Mouse (Mus musculus) macrophage (primary cell): ENCODE data around the gene Camta1. TPM values are rescaled to one million over a fixed set of nuclear protein-coding genes. Genes with fewer than 3 reads are reported as not detected.

Experiments used
- H3K27ac ChIP-seq: fragments of 350-480 bp; formaldehyde crosslinking; 2 replicates; pipeline ENCODE4 v1.9.0; 2021
- H3K36me3 ChIP-seq: fragments of 350-480 bp; formaldehyde crosslinking; 2 replicates; pipeline ENCODE4 v1.9.0; 2021; ENCODE audit errors: inconsistent target
- H3K4me3 ChIP-seq: fragments of 350-480 bp; formaldehyde crosslinking; 2 replicates; pipeline ENCODE4 v1.9.0; 2021; ENCODE audit errors: inconsistent target
- H3K79me2 ChIP-seq: fragments of 350-480 bp; formaldehyde crosslinking; 2 replicates; pipeline ENCODE4 v1.9.0; 2021; ENCODE audit errors: inconsistent target
- WGBS: methylation state at CpG from one replicate; pipeline ENCODE4 v1.1.7; 2026; ENCODE audit warnings: inconsistent platforms; ENCODE audit not compliant: missing documents; 5-methylcytosine and 5-hydroxymethylcytosine counted together
- polyA plus RNA-seq: library from polyadenylated mRNA; stranded (reverse); fragments of 250-400 nt; gene quantifications from 3 replicates; pipeline ENCODE4 v1.2.4, GENCODE M21; 2018; ENCODE audit warnings: inconsistent platforms

Gene Camta1
- polyA plus RNA-seq, 1 experiment from 2014 or later: 8.7 TPM

DNA sequence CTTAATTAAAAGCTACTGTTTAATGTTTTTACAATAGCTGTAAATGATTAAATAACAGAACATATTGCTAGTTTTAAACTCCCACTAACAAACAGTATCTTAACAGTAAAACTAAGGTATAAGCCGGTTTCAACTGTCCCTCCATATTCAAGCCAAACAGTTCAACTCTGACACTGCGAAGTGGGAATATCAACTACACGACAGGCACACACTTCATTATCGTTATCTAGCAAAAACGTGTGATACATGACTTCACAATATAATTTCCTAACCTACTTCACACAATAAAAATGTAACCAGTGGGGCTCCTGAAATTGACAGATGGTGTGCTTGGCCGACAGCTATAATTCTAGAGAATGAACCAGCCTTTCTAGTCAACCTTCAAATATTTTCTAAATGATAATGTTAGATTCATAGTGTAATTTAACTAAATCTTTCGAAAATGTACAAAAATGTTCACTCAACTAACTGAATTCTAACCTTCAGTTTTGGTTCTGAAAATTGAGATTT lies 27.7 kb downstream of the Camta1 start:
- no peaks in the 10 kb centered on the region for H3K36me3 ChIP-seq
- H3K27ac ChIP-seq: no peak overlapping the region
- H3K4me3 ChIP-seq: no peak overlapping the region
- peaks cover 58% of the 10 kb centered on the region for H3K79me2 ChIP-seq
- WGBS: 94% methylated on average over 7 of the region's 7 CpGs

DNA sequence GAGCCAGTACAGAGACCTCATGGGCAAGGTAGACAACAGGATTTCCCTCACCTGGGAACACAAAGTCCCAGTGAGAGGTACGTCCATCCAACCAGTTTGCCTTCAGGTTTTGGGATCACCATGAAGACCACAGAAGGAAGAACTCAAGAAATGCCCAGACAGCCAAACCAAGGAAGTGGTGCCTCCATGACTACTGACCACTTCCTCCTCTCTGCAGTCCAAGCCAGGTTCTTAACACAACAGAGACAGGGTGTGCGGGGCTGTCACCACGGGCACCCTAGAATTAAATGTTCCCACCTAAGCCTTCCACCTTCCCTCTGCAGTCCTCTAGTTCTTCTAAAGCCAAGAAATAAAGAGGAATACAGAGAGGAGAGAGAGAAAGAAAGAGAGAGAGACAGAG lies 33.8 kb downstream of the Camta1 start:
- Histone ChIP-seq H3K79me2 (peaks cover 46% of the 10 kb centered on the region; the same call in 1 of the 2 replicates), H3K27ac (peak overlapping the region; percentile 3), H3K4me3 (no peak overlapping the region), H3K36me3 (no peaks in the 10 kb centered on the region)
- WGBS: 6% methylated on average over 3 of the region's 3 CpGs

DNA sequence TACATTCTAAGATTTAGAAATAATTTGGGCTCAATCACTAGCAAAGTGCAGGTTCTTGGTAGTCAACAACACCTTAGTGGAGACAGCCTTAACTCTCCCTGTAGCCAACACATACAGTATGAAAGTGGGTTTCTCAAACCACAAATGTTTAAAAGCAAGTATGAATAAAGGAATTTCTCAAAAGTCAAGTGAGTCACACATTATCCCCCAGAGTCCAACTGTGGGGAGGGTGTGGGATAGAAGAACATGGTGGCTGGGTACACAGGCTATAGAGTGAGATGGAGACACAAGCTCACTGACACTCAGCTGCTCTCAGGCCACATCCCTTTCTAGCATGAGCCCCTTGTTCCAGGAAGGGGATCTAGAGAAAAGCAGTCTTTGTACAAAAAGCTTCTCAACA lies 34.3 kb downstream of the Camta1 start:
- Histone ChIP-seq H3K36me3 (no peaks in the 10 kb centered on the region), H3K27ac (peak overlapping the region; percentile 3; the same call in 1 of the 2 replicates), H3K4me3 (no peak overlapping the region), H3K79me2 (peaks cover 50% of the 10 kb centered on the region; the same call in 1 of the 2 replicates)

DNA sequence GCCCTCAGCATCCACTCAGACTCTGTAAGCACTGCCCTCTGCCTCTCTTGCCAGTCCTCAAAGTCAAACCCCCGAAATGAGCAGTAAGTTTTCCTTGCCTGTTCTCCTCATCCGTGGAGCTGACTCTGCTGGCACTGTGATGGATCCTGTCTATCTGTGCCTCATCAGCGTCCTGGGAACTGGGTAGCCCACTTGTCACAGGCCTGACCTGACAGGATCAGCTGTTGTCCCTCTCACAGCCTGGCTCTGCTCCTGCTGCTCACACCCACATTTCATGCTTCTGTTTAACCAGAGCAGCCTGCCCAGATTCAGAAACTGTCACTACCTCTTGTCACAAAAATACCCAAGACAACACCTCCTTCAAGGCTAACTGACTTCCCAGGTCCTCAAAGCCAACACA lies 37.7 kb downstream of the Camta1 start:
- peaks cover 71% of the 10 kb centered on the region; the same call in 1 of the 2 replicates for H3K79me2 ChIP-seq
- no peak overlapping the region for H3K4me3 ChIP-seq
- WGBS: 94% methylated on average over 3 of the region's 3 CpGs
- H3K27ac ChIP-seq: no peak overlapping the region
- H3K36me3 ChIP-seq: no peaks in the 10 kb centered on the region

DNA sequence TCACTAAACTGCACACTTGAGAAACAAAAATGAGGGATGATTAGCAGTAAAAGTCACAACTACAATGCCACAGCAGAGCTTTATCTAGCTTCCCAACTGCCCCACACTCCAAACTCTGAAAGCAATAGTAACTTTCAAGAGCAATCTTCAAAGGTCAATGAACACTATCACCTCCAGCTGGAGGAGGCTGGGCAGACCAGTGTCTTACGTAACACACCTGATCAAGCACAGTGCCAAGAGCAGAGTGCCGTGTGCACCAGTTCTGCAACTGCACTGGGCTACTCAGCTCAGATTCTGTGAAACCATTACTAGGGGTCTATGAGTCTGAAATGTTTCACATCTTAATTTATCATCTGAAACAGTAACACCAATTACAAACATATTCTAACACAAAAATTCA lies 38.7 kb downstream of the Camta1 start:
- H3K36me3 ChIP-seq: no peaks in the 10 kb centered on the region
- H3K79me2 ChIP-seq: peaks cover 71% of the 10 kb centered on the region; the same call in 1 of the 2 replicates
- WGBS: 87% methylated on average over 2 of the region's 2 CpGs
- H3K4me3 ChIP-seq: no peak overlapping the region
- no peak overlapping the region for H3K27ac ChIP-seq

DNA sequence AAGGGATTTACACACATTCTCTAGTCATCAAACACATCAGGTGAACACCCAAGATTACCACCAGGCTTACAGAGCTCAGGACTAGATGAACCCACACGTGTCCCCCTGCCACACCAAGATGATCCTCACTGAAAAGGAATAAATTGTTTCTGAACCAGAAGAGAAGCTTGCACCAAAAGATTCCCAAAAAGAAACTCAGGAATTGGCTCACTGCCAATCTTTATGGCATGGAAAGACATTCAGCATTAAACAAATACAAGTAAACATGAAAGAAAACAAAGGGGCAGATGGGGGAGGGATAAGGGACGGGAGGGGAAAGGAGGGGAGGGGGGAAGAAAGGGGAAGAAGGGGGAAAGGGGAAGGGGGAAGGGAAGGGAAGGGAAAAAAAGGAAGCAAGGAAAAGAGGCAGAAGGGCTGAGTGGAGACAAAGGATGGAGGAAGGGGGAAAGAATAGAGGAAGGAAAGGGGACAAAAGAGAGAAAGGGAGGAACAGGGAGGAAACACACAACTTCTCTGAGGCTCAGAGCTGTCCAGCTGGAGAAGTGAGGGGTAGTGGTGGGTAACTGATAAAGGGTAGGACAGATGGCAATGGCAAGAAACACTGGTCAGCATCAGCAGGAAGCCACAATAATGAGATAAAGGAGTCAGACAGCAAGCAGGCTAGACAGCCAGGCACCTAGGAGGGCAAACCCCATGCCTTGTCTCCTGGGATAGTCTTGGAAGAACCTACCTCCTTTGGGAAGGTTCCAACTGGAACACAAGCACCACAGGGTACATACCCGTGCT lies 43.5 kb downstream of the Camta1 start:
- Histone ChIP-seq H3K4me3 (no peak overlapping the region), H3K79me2 (peaks cover 48% of the 10 kb centered on the region; the same call in 1 of the 2 replicates), H3K36me3 (no peaks in the 10 kb centered on the region), H3K27ac (no peak overlapping the region)
- WGBS: 86% methylated on average over 2 of the region's 3 CpGs

DNA sequence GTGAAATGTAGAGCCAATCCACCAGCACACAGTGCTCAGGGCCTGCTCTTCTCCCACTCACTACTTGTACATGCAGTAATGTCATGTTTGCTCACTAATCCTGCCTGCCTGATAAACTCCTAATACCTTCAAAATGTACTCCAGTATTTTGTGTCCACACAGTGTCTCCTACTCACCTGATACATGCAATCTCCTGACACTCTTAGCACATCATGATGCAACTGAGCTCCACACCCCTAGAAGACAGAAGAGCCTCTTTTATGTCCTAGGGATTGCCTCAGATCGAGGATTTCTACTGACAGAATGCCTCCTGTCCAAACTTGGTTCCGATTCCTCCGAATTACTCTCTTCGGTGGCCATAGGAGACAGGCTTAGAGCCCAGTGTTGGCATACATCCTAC lies 48.0 kb downstream of the Camta1 start:
- 94% methylated on average over 4 of the region's 4 CpGs for WGBS
- H3K36me3 ChIP-seq: no peaks in the 10 kb centered on the region
- H3K27ac ChIP-seq: no peak overlapping the region
- H3K79me2 ChIP-seq: peaks cover 36% of the 10 kb centered on the region; the same call in 1 of the 2 replicates
- no peak overlapping the region for H3K4me3 ChIP-seq

DNA sequence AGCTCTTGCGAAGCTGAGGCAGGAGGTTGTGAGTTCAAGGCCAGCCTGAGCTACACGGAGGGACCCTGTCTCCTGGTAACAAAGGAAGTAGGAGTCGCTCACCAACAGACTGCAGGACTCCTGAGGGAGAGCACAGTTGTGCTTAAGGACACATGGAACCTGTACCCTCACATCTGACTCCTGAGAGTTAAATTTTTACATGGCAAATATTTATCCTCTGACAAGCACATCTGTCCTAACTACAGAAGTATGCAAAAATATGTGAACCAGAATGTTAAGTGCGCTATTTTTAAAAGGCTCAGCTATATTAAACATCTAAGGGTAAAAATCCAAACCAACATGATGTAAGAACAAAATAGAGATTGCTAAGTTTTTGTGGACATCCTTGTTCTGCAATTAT lies 56.0 kb downstream of the Camta1 start:
- Histone ChIP-seq H3K36me3 (no peaks in the 10 kb centered on the region), H3K4me3 (no peak overlapping the region), H3K79me2 (peaks cover 52% of the 10 kb centered on the region; the same call in 1 of the 2 replicates), H3K27ac (no peak overlapping the region)
- WGBS: 93% methylated on average over 4 of the region's 4 CpGs

DNA sequence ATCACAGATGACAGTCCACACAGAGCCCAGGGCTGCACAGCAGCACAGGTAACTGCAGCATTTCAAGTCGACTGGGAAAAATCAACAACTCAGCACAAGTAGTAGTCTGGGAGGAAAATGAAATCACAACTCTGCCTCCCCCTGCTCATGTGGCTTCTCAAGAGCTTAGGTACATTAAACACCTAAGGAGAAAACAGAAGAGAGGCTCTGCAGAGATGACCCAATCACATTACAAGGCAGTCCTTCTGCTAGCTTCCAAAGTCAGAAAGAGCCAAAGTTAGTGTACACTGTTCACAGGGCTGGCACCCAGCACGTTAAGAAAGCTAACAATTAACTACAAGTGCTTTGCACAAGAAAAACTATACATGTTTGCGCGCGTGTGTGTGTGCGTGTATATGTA lies 56.6 kb downstream of the Camta1 start:
- Histone ChIP-seq H3K36me3 (no peaks in the 10 kb centered on the region), H3K79me2 (peaks cover 56% of the 10 kb centered on the region; the same call in 1 of the 2 replicates), H3K4me3 (no peak overlapping the region), H3K27ac (no peak overlapping the region)
- WGBS: 98% methylated on average over 5 of the region's 6 CpGs

DNA sequence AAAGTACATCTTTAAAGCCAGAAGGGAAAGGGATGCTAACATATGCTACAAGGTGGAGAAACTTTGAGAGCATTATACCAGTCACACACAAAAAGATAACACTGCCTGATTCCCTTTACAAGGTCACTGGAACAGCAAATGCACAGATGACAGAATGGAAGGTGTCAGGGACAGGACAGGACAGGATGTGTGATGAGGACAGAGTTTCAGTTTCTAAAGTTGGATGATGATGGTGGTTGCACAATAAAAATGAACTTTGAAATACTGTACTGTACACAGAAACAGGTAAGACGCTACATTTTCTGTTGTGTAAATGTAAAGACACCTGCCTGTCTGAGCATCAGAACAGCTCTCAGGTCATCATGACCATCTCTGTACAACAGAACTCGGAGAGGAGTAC lies 57.5 kb downstream of the Camta1 start:
- 79% methylated on average over 2 of the region's 2 CpGs for WGBS
- Histone ChIP-seq H3K4me3 (no peak overlapping the region), H3K79me2 (peaks cover 64% of the 10 kb centered on the region; the same call in 1 of the 2 replicates), H3K36me3 (no peaks in the 10 kb centered on the region), H3K27ac (no peak overlapping the region)

DNA sequence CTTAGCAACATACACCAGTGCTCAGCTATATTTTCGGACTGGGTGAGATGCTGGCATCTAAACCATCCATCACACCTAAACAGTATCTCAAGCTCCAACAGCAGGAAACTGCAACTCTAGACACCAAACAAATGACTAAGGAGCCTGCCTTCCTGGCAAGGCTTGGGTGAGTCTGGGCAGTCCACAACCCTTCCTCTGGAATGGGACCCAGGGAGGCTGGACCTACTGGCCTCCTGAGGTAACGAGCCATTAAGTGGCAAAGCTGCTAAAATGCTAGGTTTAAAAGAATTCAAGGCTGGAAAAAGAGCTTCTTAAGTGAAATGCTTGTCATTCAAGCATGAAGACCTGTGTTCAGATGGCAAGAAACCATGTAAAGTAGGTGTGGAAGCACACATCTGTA lies 63.0 kb downstream of the Camta1 start:
- Histone ChIP-seq H3K27ac (no peak overlapping the region), H3K36me3 (no peaks in the 10 kb centered on the region), H3K79me2 (peaks cover 56% of the 10 kb centered on the region; the same call in 1 of the 2 replicates), H3K4me3 (no peak overlapping the region)
- WGBS: 100% methylated on average over 2 of the region's 2 CpGs

DNA sequence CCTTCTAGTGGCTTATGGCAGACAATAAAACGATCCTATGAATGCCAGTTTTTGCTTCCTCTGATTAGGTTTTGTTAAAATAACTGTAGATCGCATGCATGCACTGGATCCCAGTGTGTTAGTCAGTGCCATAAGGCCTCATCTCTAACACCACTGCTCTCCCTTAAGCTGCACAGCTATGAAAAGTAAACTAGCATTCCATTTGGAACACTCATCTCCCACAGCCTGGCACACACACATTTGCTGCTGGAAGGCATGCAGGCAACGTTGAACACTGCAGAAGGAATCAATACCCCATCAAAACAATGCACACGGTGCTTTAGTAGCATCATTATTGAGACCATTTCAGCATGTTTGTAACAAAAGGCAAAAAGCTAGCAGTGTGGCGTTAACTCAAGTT lies 68.0 kb downstream of the Camta1 start:
- H3K36me3 ChIP-seq: peaks cover 8% of the 10 kb centered on the region; the same call in 1 of the 2 replicates
- 98% methylated on average over 5 of the region's 5 CpGs for WGBS
- no peak overlapping the region for H3K4me3 ChIP-seq
- no peak overlapping the region for H3K27ac ChIP-seq
- H3K79me2 ChIP-seq: peaks cover 11% of the 10 kb centered on the region; the same call in 1 of the 2 replicates

DNA sequence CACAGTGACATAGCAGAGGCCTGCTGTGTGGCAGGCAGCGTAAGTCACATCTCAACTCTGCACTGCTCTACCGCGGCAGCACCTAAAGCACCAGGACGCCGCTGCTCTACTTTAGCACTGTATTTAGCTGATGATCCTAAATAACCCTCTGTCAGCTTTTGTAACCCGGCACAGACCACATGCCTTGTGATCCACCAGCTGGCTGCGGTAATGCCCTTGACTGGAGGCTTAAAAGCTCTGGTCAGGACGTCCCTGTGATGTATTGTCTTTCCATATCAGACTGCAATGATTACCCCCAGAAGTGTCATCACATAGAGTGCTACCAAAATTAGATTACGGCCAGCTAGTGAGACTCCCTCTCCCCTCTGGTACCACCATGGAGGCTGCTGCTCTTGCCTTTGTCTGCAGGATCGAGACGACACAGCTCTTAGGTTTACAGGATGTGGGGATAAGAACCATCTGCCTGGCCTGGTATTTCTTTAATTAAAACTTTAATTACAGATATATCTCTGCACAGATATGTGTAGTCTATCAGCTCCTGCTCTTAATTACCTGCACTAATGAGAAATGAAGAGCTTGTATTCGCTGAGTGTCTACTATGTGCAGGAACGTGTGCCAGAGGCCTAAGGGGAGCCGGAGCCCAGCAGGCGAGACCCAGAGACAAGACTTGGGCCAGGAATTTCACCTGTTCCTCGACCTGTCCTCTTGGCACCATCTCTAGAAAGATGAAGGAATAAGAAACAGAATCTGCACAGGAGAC lies 74.5 kb downstream of the Camta1 start:
- Histone ChIP-seq H3K27ac (no peak overlapping the region), H3K4me3 (no peak overlapping the region), H3K79me2 (no peaks in the 10 kb centered on the region), H3K36me3 (peaks cover 8% of the 10 kb centered on the region; the same call in 1 of the 2 replicates)
- 94% methylated on average over 14 of the region's 16 CpGs for WGBS

DNA sequence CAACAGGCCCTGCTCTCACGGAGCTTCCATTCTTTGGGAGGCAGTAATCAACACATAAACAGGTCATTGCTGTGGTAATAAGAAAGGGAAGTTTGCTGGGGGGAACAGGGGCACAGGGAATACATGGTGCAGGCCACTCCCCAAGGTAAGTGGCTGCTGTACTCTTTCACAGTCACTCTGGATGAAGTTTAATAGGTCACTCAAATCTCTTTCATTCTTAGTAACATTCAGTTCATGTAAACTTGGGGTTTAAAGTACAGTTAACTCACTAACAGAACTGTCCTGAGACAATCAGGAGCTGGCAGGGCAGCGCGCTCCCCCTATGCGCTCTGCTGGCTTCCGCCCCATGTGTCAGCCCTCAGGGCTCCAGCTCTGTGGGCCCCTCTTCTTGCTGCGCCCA lies 81.2 kb downstream of the Camta1 start:
- Histone ChIP-seq H3K79me2 (no peaks in the 10 kb centered on the region), H3K36me3 (no peaks in the 10 kb centered on the region)
- WGBS: 98% methylated on average over 6 of the region's 6 CpGs

DNA sequence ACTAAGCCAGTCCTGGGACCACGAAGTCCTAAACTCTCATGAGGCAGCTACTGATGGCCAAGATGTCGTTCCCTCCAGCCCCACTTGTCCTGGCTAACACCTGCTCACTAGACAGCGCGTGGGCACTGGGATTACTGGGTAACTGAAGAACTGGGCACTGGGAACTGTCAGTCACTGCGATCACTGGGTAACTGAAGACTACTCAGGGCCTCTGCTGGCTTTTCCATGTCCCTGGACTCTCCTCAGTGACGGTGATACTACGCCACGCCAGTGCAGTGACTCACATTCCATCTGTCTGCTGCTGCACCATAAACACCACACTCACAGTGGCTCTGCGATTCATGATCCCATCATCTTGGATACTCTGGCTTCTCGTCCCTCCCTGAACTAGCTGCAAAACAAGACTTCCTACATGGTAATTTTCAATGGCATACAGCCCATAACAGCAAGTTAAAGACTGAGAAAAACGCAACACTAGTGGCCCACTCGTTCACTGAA lies 81.7 kb downstream of the Camta1 start:
- H3K36me3 ChIP-seq: no peaks in the 10 kb centered on the region
- no peak overlapping the region for H3K27ac ChIP-seq
- H3K79me2 ChIP-seq: no peaks in the 10 kb centered on the region
- WGBS: 94% methylated on average over 12 of the region's 12 CpGs
- no peak overlapping the region for H3K4me3 ChIP-seq

More for the DNA sequence above, 81.2 kb downstream of the Camta1 start:
- H3K27ac ChIP-seq: no peak overlapping the region
- no peak overlapping the region for H3K4me3 ChIP-seq
